Mouse (Mus musculus) spleen, adult 18-20 months (tissue): ENCODE results near the gene Gm9821.

ENCODE experiments used
- DNase-seq, 2 experiments: peaks; one replicate each; pipeline ENCODE4 v3.0.0; 2022; ENCODE audit warnings: mixed read lengths in 2 of 2

Gm9821 gene

DNA sequence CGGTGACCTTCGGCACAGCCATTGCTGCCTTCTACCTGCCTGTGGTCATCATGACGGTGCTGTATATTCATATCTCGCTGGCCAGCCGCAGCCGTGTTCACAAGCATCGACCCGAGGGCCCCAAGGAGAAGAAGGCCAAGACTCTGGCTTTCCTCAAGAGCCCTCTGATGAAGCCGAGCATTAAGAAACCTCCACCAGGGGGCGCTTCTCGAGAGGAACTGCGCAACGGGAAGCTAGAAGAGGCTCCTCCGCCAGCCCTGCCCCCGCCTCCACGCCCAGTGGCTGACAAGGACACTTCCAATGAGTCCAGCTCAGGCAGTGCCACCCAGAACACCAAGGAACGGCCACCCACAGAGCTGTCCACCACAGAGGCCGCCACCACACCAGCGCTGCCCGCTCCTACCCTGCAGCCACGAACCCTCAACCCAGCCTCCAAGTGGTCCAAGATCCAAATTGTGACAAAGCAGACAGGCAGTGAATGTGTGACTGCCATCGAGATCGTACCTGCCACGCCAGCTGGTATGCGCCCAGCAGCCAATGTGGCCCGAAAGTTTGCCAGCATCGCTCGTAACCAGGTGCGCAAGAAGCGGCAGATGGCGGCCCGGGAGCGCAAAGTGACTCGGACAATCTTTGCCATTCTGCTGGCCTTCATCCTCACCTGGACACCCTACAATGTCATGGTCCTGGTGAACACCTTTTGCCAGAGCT is 17.5 kb upstream of the Gm9821 start:
- peak; percentile 52 to 77 for DNase-seq

- no peak for DNase-seq
Measured at GRCm38 (mm10) chr2:91928534-91929350, 16.8 kb upstream of the Gm9821 start.

DNA sequence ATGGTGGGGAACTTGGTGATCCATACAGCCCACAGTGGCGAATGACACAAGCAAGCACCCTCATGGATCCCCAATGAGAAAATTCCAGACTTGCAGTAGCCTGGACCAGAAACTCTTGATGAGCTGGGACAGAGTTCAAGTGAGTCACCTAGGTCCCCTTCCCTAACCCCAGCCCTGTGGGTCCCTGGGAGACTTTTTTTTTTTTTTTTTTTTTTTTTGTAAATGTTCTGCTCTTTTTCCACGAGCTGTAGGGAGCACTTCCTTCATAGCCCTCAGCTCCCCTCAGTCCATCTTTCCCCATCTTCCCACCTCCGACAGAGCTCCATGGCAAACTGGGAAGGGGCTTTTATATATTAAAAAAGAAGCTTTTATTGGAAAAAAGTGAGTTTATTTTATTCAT is 16.0 kb upstream of the Gm9821 start:
- DNase-seq: no peak

- DNase-seq: peak in 1 of 2 experiments; percentile 39
Measured at GRCm38 (mm10) chr2:91929936-91930335, 15.6 kb upstream of the Gm9821 start.

DNA sequence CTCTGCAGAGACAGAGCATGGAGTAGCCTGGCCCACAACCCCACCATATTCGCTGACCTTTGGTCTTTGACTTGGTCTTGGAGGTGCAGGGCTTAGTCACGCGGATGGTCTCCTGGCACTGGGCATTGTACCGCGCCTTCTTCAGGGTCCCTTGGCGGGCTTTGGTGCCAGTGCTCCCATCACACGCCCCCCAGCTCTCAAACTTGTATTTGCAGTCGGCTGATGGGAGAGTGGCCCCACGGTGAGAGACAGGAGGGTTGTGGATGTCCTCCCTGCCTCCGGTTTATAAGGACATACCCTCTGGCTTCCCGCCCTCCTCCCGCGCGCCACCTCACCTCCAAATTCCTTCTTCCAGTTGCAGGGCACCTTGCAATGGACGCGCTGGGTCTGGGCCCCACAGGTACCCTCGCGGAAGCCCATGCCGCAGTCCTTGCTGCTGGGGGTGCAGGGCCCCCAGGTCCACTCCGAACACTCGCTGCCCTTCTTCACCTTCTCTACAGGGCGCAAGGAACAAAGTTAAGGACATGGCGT is 14.7 kb upstream of the Gm9821 start:
- DNase-seq: no peak

DNA sequence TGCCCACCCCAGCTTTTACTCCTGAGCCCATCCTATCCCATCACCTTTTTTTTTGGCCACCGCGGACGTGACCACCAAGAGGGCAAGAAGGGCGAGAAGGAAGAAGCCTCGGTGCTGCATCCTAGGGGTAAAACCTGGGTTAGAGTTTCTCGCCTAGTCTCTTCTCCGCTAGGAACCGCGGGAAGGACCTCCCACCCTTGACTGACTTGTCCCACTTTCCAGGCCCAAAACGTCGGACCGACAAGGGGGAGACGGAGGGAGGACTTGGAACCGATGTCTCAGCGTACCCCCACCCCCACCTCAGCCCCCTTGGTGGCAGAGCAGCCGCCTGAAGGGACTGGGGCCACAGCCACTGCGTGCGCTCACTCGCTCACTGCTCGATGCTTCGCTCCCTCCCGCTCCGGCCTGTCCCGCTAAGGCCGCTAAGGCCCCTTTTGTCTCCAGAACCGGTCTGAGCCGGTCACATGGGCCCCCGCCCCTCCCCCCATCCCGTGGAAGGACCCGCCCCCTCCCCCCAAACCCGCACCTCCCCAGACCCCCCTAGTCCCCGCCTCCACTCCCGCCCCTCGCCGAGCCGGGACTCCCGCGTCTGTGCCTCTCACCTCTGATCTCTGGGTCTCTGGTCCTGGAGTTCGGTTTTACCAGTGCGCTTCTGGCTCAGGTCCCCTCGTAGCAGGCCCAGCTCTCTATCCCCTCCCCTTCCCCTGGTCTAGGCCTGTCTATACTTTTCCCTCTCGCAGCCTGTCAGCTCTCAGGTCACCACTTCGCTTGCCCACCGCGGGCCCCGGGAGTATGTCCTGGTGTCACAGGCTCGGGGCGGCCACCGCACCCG is 14.0 kb upstream of the Gm9821 start:
- no peak for DNase-seq

DNA sequence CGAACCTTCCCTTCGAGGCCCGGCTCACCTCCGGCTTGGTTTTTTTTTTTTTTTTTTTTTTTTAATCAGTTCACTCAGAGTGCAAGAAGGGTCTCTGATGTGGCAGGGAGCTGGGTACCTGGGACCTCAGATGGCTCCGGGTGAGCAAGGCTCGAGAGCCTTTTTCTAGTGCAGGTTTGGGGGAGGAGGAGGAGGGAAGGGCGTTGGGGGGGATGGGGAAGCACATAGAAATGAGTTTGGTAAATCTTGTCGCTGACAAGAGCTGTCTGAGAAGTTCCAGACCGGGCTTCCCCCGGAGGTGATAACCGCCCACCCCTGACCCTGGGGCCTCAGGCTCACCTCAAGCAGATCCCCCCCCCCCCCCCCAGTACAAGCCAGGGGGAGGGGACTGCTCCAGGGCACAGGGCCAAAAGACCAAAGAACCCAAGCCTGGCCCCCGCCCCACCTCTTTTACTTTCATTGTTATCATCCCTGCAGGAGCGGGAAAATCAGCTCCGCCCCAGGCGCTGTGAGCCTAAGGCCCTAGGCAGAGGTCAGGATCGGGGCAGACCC is 13.3 kb upstream of the Gm9821 start, which contains the start of gene Mdk:
Gene Mdk, minus strand, starts transcription at position 138 of the 552 bp plus-strand sequence.
- DNase-seq: no peak

DNA sequence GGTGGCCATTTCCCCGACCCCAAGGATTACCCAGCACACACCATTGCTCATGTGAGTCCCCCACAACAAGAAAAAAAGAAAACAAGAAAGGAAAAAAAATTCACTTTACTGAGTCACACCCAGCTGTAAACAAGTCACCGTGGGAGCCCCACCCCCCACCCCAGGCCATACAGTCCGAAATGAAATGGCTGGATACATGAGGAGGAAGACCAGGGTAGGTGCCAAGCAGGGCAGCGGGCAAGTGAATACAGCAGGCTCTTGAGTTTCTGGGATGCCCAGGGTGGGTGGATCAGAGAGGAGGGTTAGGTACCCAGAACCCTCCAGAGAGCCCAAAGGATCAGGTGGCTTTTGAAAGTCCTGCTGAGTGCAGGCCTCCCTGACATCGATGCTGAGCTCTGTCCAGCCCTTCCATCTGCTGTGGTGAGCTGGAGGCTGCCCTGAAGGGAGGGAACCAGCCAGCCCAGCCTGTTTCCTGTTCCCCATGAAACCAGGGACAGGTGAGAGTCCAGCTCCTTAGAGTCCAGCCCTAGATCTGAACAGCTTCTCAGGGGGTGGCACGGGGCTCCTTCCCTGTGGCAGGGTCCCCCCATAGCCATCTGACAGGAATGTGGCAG is 12.7 kb upstream of the Gm9821 start:
- no peak for DNase-seq

- DNase-seq: no peak
Measured at GRCm38 (mm10) chr2:91933471-91933870, 12.0 kb upstream of the Gm9821 start.

DNA sequence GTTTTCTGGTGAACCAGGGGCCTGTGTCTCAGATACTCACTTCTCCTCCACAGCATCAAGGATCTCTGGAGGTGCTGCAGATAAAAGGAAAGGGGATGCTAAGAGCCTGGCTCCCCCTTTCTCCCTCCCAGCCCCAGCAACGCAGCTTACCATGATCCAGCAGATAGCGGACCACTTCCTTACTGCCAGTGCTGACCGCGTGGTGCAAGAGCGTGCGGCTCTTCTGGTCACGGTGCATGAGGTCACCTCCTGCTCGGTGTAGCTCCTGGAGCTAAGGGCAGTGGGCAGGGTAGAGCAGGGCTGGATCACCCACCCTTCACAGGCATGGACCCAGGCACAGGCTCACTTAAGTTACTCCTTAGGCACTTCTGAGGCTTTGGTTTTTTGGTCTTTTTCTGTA is 11.5 kb upstream of the Gm9821 start:
- no peak for DNase-seq

DNA sequence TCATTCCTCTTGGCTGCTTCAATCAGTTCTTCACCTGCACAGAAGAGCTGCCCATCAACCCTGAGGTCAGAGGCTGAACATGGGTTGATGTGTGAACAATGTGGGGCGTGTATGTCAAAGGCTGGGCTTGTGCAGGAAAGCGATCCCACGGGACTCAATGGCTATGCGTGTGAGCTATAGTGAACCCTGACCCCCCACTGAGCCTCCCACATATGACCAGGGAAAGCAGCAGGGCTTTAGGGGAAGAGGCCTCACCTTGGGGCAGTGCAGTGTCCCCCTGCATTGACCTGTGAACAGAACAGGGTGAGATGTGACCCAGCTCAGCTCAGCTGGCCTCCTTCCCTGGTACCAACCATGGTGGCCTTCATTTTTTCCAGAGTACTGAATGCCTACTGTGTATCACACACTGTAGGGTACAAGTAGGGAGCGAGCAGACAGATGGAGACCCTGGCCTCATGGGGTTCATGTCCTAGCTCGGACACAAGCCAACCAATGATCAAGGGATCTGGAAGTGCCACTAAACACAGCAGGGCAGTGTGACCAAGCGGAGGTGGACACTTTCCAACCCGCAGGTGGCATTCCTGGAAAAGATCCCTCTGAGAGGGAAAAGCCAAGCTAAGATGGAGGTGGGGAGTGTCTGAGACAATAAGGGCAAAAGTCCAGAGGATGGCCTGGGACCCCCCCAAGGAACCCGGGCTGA is 10.5 kb upstream of the Gm9821 start:
- DNase-seq: no peak

DNA sequence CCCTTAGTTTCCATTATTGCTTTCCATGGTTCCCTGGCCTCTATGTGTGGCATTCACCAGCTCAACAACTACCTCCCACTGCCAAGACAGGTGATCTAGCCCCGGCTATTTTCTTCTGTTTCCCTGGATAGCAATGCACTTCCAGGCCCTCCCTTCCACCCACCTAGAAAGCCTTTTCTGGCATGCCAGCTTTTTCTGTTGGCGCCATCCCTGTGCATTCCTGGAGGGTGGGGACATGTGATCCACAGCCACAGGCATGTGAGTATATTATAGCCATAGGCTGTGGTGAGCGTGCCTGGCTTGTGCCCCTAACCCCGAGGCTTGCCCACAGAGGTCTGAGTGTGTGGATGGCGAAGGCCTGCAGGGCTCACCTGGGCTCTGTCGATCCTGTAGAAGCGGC is 9.3 kb upstream of the Gm9821 start:
- DNase-seq: no peak

DNA sequence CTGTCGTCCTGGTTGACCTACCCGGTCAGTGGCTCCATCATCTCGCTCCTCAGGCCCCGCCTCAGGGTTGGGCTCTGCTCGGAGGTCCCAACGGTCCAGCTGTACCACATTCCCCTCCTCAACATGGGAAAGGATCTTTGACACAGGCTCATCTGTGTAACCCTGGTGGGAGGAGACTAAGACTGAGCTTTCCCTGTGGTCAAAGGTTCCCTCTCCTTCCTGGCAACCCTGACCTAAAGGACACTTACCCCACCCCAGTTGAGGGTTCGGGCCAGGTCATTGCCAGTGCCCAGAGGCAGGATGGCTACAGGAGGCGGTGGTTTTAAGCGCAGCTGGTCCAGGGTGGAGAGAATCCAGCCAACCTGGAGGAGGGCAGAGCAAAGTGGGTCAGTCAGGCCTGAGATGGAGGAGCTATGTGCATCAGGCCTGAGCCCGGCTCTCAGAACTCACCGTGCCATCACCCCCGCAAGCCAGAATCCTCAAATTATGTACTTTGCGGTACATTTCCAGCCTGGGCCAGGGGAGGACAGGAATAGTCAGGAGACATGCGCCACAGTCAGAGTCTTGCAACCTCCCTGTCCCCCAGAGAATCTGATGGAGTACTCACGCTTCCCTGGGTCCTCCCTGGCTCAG is 6.1 kb upstream of the Gm9821 start:
- no peak for DNase-seq

GRCm38 (mm10) chr2:91942356-91942755 is 3.1 kb upstream of the Gm9821 start:
- no peak for DNase-seq

GRCm38 (mm10) chr2:91944170-91944950 is 1.1 kb upstream of the Gm9821 start:
- peak; percentile 66 to 80 for DNase-seq

DNA sequence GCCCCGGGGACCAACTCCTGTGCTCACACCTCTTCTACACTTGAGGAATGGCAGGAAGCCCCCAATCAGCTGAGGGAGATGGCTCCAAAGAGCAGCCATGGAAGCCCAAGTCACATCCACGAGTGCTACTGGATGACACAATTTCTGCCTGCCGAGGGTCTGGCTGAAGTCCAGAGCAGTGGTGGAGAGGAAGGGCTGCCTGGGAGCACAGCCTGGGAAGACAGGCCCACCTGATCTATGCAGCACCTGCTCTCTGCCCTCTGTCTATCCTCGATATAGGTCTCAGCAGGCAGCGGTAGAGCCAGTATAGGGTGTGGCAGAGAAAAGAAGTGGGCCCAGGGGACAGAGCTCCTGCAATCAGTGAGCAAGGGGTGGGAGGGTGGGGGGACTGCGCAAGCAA is 1.3 kb downstream of the Gm9821 start:
- no peak for DNase-seq

GRCm38 (mm10) chr2:91947397-91948150 is 2.1 kb downstream of the Gm9821 start:
- no peak for DNase-seq

DNA sequence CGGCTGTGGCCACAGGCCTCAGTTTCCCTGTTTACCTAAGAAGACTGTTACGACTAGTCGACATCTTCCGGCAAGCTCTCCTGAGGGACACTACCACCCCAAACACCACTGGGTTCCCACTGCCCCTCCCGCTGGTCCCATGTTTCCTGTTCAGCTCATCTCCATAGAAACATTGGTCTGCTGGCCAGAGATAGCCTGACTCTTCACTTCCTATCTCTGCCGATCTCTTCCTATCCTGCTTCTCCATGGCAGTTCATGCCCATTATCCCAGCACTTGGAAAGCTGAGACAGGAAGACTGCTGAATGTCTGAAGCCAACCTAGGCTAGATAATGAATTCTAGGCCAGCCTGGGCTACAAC is 2.6 kb downstream of the Gm9821 start:
- DNase-seq: no peak

GRCm38 (mm10) chr2:91948792-91949241 is 3.3 kb downstream of the Gm9821 start:
- DNase-seq: no peak
